Mouse (Mus musculus) E14TG2a.4 (cell line): ENCODE results near the gene Tmtc4.

ENCODE experiments used
- CTCF ChIP-seq: conservative IDR thresholded peaks from 2 replicates; pipeline ENCODE4 v1.5.1; 2014; ENCODE audit warnings: low read length
- NANOG ChIP-seq: IDR thresholded peaks from 2 replicates; pipeline ENCODE4 v1.6.1; 2014; ENCODE audit warnings: borderline replicate concordance, low read length, mixed read lengths
- POU5F1 ChIP-seq: IDR thresholded peaks from 2 replicates; pipeline ENCODE4 v1.6.1; 2014; ENCODE audit warnings: low read length, borderline replicate concordance

DNA sequence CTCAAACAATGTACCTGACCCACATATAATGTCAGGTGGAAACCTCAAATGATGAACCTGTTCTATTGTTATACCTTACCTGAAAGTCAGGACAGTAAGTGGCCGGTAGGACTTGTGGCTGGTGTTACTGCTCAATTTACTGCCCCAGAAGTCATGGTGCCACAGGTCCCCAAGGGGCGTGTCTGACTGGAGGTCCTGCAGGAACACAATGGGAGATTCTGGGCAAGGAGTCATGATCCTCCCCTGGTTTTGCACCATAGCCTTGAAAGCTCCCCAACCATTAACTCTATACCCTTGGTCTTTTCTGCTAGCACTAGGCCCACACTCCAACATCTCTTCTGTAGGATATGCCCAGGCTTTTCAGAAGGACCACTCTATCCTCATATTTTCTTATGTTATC lies 10.7 kb downstream of the Tmtc4 start:
- TF ChIP-seq CTCF (no peak), POU5F1 (no peak), NANOG (no peak)
